Mouse (Mus musculus) cortical plate, adult 2 months (tissue): ENCODE data around the gene Wdr59.

Experiments
- CTCF ChIP-seq: fragments of 200-500 bp; IDR thresholded peaks from 2 replicates; pipeline ENCODE4 v1.5.1; 2011; ENCODE audit warnings: mild to moderate bottlenecking, control low read depth, low read length; ENCODE audit not compliant: insufficient read depth; ENCODE audit errors: extremely low read depth
- POLR2A ChIP-seq: fragments of 200-500 bp; IDR thresholded peaks from 2 replicates; pipeline ENCODE4 v1.6.1; 2011; ENCODE audit warnings: mild to moderate bottlenecking, low read length, control low read depth; ENCODE audit not compliant: insufficient read depth; ENCODE audit errors: extremely low read depth

GRCm38 (mm10) chr8:111418601-111419000, 103.3 kb downstream of the Wdr59 start:
- TF ChIP-seq POLR2A (no peak), CTCF (peak; percentile 60)
